Mouse (Mus musculus) thymus, postnatal 10 days (tissue): ENCODE measurements around the gene Aknad1.

Experiments used
- DNase-seq, 2 experiments: peaks; one replicate each; pipeline ENCODE4 v3.0.0; 2021; ENCODE audit warnings: low spot score in 2 of 2

The Aknad1 gene

GRCm38 (mm10) chr3:108751061-108751460, 11.6 kb downstream of the Aknad1 start:
- no peak for DNase-seq

- DNase-seq, result no peak
These were observed 12.2 kb downstream of the Aknad1 start for GRCm38 (mm10) chr3:108751691-108752090.

- no peak for DNase-seq
These were observed 15.1 kb downstream of the Aknad1 start for GRCm38 (mm10) chr3:108754541-108754940.

- no peak for DNase-seq
These were observed 16.1 kb downstream of the Aknad1 start for GRCm38 (mm10) chr3:108755542-108755941.

GRCm38 (mm10) chr3:108756131-108756530, 16.7 kb downstream of the Aknad1 start:
- no peak for DNase-seq

GRCm38 (mm10) chr3:108757570-108757969, 18.1 kb downstream of the Aknad1 start:
- no peak for DNase-seq

- DNase-seq, result no peak
These were observed 20.3 kb downstream of the Aknad1 start for GRCm38 (mm10) chr3:108759566-108760420.

- DNase-seq, result no peak
These were observed 23.2 kb downstream of the Aknad1 start for GRCm38 (mm10) chr3:108762597-108763111.

- no peak for DNase-seq
These were observed 24.2 kb downstream of the Aknad1 start for GRCm38 (mm10) chr3:108763691-108764090.

GRCm38 (mm10) chr3:108764976-108765375, 25.5 kb downstream of the Aknad1 start:
- no peak for DNase-seq

GRCm38 (mm10) chr3:108765476-108765875, 26.0 kb downstream of the Aknad1 start:
- no peak for DNase-seq

- DNase-seq, result no peak
These were observed 27.5 kb downstream of the Aknad1 start for GRCm38 (mm10) chr3:108766943-108767342.

- DNase-seq, result no peak
These were observed 28.0 kb downstream of the Aknad1 start for GRCm38 (mm10) chr3:108767416-108767815.

GRCm38 (mm10) chr3:108769547-108769946, 30.1 kb downstream of the Aknad1 start:
- DNase-seq, result no peak

GRCm38 (mm10) chr3:108770725-108771368, 31.4 kb downstream of the Aknad1 start:
- peak; percentile 14 to 72 for DNase-seq

- no peak for DNase-seq
These were observed 32.8 kb downstream of the Aknad1 start for GRCm38 (mm10) chr3:108772211-108772610.

GRCm38 (mm10) chr3:108772811-108773210, 33.4 kb downstream of the Aknad1 start:
- DNase-seq, result no peak

GRCm38 (mm10) chr3:108778761-108779540, 39.5 kb downstream of the Aknad1 start:
- no peak for DNase-seq

- DNase-seq, result no peak
These were observed 41.9 kb downstream of the Aknad1 start for GRCm38 (mm10) chr3:108781238-108781883.

GRCm38 (mm10) chr3:108781884-108782270, 42.4 kb downstream of the Aknad1 start:
- DNase-seq, result no peak

GRCm38 (mm10) chr3:108782364-108782895, 43.0 kb downstream of the Aknad1 start:
- no peak for DNase-seq
